Mouse (Mus musculus) stomach, postnatal 0 days (tissue): ENCODE data around the gene Poc5. TPM values are rescaled to one million over a fixed set of nuclear protein-coding genes. Genes with fewer than 3 reads are reported as not detected.

Source experiments
- ATAC-seq: fragments of 200-750 bp; cut with Nextera tagmentation; 2 replicates; pipeline ENCODE4 v1.8.0; 2017; ENCODE audit not compliant: low FRiP score, low TSS enrichment
- DNase-seq: peaks from one replicate; pipeline ENCODE4 v3.0.0-alpha.2; 2016; ENCODE audit warnings: low spot score
- H3K27ac ChIP-seq: fragments of 300-500 bp; sonication (generic); replicated peaks from 2 replicates; pipeline ENCODE4 v1.5.1; 2014; ENCODE audit warnings: mild to moderate bottlenecking, control low read depth
- H3K27me3 ChIP-seq: fragments of 300-500 bp; sonication (generic); 2 replicates; pipeline ENCODE4 v1.6.1; 2014; ENCODE audit warnings: low read length; ENCODE audit not compliant: control insufficient read depth, insufficient read depth
- H3K36me3 ChIP-seq: fragments of 300-500 bp; sonication (generic); 2 replicates; pipeline ENCODE4 v1.6.1; 2014; ENCODE audit warnings: low read length, mixed read lengths; ENCODE audit not compliant: control insufficient read depth, insufficient read depth
- H3K4me1 ChIP-seq: fragments of 300-500 bp; sonication (generic); replicated peaks from 2 replicates; pipeline ENCODE4 v1.6.1; 2014; ENCODE audit warnings: antibody characterized with exemption; ENCODE audit not compliant: control insufficient read depth, insufficient read depth
- H3K4me2 ChIP-seq: fragments of 300-500 bp; sonication (generic); replicated peaks from 2 replicates; pipeline ENCODE4 v1.6.1; 2014; ENCODE audit warnings: low read depth, mild to moderate bottlenecking, control low read depth, moderate library complexity
- H3K4me3 ChIP-seq: fragments of 300-500 bp; sonication (generic); 2 replicates; pipeline ENCODE4 v1.5.1; 2014; ENCODE audit warnings: low read depth, low read length, control low read depth
- H3K9ac ChIP-seq: fragments of 300-500 bp; sonication (generic); 2 replicates; pipeline ENCODE4 v1.6.1; 2014; ENCODE audit warnings: mild to moderate bottlenecking, low read length, control low read depth, mixed read lengths
- H3K9me3 ChIP-seq: fragments of 300-500 bp; sonication (generic); 2 replicates; pipeline ENCODE4 v1.6.1; 2016; ENCODE audit warnings: low read length; ENCODE audit not compliant: control insufficient read depth
- CTCF ChIP-seq: IDR thresholded peaks from 2 replicates; pipeline ENCODE4 v1.5.1; 2016; ENCODE audit warnings: antibody characterized with exemption, low read depth, mild to moderate bottlenecking, moderate library complexity
- EP300 ChIP-seq: optimal IDR thresholded peaks from 2 replicates; pipeline ENCODE3; 2016; ENCODE audit warnings: antibody characterized with exemption
- WGBS: fragments of 180-500 bp; shearing (Covaris S2); extraction: QIAGEN DNeasy Blood & Tissue Kit; methylation state at CpG from one replicate; pipeline ENCODE4 v1.1.7; 2014; 5-methylcytosine and 5-hydroxymethylcytosine counted together
- microRNA-seq: library from miRNA; unstranded; fragments of <30 nt; microRNA quantifications from one replicate; pipeline ENCODE4, GENCODE M21; 2016
- polyA plus RNA-seq: library from polyadenylated mRNA; unstranded; fragments of >200 nt; fragmentation: Nextera tagmentation; extraction: Ambion mirVana; gene quantifications from 2 replicates; pipeline ENCODE4 v1.2.1, GENCODE M21; 2015

The Poc5 gene
- polyA plus RNA-seq, 1 experiment from 2014 or later, result 6.4 TPM

GRCm38 (mm10) chr13:96458018-96458417 lies 69.9 kb downstream of the Poc5 start:
- Histone ChIP-seq H3K9ac (no peak overlapping the region), H3K9me3 (no peaks in the 10 kb centered on the region), H3K4me2 (no peak overlapping the region), H3K4me3 (no peak overlapping the region), H3K27me3 (no peaks in the 10 kb centered on the region), H3K27ac (no peak overlapping the region; the same call in 1 of the 2 replicates), H3K36me3 (no peaks in the 10 kb centered on the region), H3K4me1 (no peaks in the 10 kb centered on the region)
- no peak for TF ChIP-seq CTCF
- no peak for TF ChIP-seq EP300
- 54% methylated on average over 5 of the region's 5 CpGs for WGBS
- ATAC-seq (peak; percentile 58), DNase-seq (no peak)

GRCm38 (mm10) chr13:96458606-96459005 lies 70.5 kb downstream of the Poc5 start:
- no peak overlapping the region for H3K4me2 ChIP-seq
- H3K36me3 ChIP-seq, result no peaks in the 10 kb centered on the region
- 68% methylated on average over 4 of the region's 4 CpGs for WGBS
- no peaks in the 10 kb centered on the region for H3K27me3 ChIP-seq
- no peak overlapping the region; the same call in 1 of the 2 replicates for H3K27ac ChIP-seq
- DNase-seq, result no peak
- no peak for ATAC-seq
- H3K9me3 ChIP-seq, result no peaks in the 10 kb centered on the region
- H3K4me3 ChIP-seq, result no peak overlapping the region
- no peak overlapping the region for H3K9ac ChIP-seq
- H3K4me1 ChIP-seq, result no peaks in the 10 kb centered on the region
- no peak for TF ChIP-seq CTCF
- TF ChIP-seq EP300, result no peak

GRCm38 (mm10) chr13:96462644-96463043 lies 74.5 kb downstream of the Poc5 start:
- no peak for ATAC-seq
- no peaks in the 10 kb centered on the region for H3K27me3 ChIP-seq
- H3K9me3 ChIP-seq, result no peaks in the 10 kb centered on the region
- DNase-seq, result no peak
- H3K27ac ChIP-seq, result no peak overlapping the region
- TF ChIP-seq EP300, result no peak
- no peak for TF ChIP-seq CTCF
- 33% methylated on average over 1 of the region's 1 CpGs for WGBS
- H3K4me3 ChIP-seq, result no peak overlapping the region
- no peaks in the 10 kb centered on the region for H3K36me3 ChIP-seq
- no peaks in the 10 kb centered on the region for H3K4me1 ChIP-seq
- H3K4me2 ChIP-seq, result no peak overlapping the region
- no peak overlapping the region for H3K9ac ChIP-seq

GRCm38 (mm10) chr13:96465315-96465714 lies 77.2 kb downstream of the Poc5 start:
- Histone ChIP-seq H3K27ac (no peak overlapping the region), H3K4me3 (no peak overlapping the region), H3K27me3 (no peaks in the 10 kb centered on the region), H3K9me3 (no peaks in the 10 kb centered on the region), H3K9ac (no peak overlapping the region), H3K4me2 (no peak overlapping the region), H3K36me3 (no peaks in the 10 kb centered on the region), H3K4me1 (no peaks in the 10 kb centered on the region)
- TF ChIP-seq EP300, result no peak
- no peak for TF ChIP-seq CTCF
- WGBS, result 56% methylated on average over 5 of the region's 5 CpGs
- no peak for ATAC-seq
- no peak for DNase-seq

Small RNA genes within 50 kb of the gene (microRNA-seq; reads per million reads assigned to microRNA genes)
- not detected for gene Gm25213

Other genes starting within 250 kb of the Poc5 start
- gene Ankdd1b, start 82.9 kb downstream of the Poc5 start, polyA plus RNA-seq, result 6.8 and 7.1 TPM in 2 replicates
- gene Gm17622, start 102.4 kb downstream of the Poc5 start, polyA plus RNA-seq, result not detected in 2 replicates
- gene Polk, start 154.3 kb downstream of the Poc5 start, polyA plus RNA-seq, result 4.2 and 5.0 TPM in 2 replicates
- gene Col4a3bp, start 154.3 kb downstream of the Poc5 start, polyA plus RNA-seq, result 6.0 and 7.0 TPM in 2 replicates